Mouse (Mus musculus): Measurements from ENCODE around the gene Akap2. TPM values are rescaled to one million over a fixed set of nuclear protein-coding genes. Genes with fewer than 3 reads are reported as not detected.

The Akap2 gene
- total RNA-seq, 2 experiments from 2014 or later: 53.8 to 60.0 TPM

DNA sequence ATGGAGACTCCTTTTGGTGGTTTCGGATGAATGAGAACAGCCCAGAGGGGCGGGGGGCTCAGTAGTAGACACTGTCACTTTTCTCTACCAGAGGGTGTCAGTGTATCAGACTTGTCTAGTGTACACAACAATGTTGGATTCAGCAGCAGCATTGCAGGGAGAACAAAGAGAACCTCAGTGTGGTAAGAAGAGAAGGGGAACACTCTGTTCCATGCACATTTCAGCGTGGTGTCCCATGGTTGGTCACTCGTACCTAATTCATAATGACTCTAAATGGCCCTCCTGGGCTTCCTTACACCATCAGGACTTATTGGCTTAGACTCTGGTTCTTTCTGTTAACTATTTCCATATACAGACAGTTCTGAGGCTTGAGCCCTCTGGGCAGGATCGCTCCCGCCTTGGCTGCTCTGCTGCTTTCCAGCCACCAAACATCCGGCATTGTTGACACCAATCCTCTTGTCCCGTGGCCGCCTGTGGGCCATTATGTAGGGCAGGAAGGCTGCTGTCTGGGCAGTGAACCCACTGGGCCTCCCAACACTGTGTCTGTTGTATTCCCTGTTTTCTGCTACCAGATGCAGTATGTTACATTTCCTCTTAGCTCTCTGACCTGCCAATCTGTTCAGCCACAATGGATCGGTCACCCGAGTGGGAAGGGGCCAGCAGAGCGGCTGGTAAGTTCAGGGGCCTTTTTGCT is 19.4 kb upstream of the Akap2 start:
- DNase-seq (ENCODE audit: low spot score in 2 of 2): no peak

DNA sequence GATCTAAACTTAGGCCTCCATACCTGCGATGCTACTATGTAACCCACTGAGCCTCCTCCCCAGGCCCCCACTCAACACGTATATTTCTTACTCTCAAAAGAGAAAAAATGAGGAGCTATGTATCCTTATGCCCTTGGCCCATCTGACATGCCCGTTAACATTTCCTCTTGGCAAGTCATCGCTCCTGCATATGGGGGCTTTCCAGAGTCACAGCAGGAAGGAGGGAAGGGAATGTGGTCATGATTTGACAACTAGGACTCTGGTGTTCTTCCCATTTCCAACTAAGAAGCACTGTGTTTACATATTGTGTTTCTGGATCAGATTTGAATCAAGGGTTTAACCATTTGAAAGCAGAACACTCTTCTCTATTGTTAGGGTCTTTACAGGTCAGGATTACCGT is 15.9 kb upstream of the Akap2 start:
- no peak for DNase-seq (ENCODE audit: low spot score in 2 of 2)

DNA sequence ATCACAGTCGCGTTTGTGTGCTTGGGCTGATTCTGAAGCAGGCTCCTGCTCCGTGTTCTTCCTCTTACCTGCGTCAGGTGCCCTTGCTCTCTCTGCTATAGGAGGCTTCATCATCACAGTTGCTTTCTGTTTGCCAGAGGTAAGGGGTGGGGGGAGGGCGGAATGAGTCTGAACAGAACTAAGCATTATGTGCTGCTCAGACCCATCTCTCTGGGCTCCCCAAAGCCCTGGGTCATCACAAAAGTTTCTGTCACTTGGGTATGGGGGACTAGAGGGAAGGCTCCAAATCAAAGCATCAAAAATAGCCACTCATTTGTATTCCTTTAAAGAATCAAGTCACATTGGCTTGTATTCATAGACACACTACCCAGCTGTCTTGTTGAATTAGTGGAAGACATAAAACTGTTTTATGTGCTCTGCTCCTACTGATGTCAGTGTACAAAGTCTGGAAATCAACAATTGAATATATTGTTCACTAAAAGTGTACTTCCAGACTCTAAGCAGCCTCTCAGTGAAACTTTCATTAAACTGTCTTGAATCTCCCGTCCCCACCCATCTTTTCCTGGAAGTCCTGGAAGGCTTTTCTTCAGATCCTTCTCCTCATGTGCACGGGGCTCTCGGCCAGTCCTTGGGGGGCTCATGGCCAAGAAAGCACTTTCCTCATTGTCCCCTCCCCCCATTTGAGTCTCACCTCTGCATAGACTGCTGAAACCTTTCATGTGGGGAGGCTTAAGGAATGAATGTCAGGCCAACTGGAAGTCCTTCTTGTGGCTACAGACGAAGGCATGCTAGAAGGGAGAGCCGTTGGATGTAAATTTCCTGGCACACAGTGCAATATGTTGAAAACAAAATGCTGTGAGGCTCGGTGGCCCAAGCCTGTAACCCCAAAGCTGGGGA is 13.6 kb upstream of the Akap2 start:
- no peak for DNase-seq (ENCODE audit: low spot score in 2 of 2)

DNA sequence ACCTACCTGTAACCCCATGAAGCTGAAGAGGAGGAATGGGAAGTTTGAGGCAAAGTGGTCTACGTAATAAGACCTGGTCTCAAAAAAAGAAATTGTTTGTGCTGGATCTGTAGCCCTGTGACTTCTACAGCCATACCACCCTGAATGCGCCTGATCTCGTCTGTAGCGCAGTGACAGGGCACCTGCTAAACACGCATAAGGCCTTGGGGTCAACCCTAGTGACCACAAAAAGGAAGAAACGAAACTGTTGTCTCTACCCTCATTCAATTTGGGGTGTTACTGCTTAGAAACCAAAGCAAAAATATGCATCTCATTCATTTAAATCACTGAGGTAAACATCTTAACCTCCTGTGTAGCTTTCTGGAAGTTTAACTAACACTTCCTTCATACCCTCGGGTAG is 12.9 kb upstream of the Akap2 start:
- DNase-seq (ENCODE audit: low spot score in 2 of 2): no peak

DNA sequence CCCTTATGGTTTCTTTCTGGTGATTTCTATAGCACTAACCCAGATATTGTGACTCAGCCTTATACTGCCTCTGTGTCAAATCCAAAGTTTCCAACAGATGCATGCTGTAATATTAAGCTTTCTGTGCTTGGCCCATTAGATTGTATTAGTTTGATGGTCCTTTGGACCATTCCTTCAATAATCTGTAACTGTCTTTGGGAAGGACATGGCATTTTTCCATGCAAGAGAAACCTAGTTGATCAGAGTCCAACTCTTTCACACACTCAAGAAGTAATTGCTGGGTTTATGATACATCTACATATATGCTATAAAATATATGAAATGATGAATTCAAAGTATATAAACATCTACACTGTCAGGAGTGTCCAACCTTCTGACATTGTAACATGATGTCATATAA is 1.6 kb upstream of the Akap2 start:
- DNase-seq (ENCODE audit: low spot score in 2 of 2): no peak

DNA sequence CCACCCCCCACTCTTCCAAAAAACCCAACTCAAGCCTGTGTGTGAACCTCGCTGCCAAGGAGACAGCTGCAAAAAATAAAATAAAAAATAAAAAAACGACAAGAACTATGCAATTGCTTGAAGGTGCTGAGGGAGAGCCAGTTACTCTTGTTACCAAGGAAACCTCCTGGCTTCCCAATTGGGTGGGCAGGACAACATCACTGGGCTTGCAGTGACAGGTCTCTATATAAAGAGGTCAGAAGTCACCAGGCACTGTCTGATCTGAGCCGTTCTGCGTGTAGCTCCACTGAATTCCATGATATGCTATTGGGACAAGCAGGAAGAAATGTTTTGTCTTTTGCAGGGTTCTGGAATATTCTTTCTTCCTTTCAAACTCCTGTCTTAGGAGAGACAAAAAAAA is 722 bp upstream of the Akap2 start:
- DNase-seq (ENCODE audit: low spot score in 2 of 2): no peak

DNA sequence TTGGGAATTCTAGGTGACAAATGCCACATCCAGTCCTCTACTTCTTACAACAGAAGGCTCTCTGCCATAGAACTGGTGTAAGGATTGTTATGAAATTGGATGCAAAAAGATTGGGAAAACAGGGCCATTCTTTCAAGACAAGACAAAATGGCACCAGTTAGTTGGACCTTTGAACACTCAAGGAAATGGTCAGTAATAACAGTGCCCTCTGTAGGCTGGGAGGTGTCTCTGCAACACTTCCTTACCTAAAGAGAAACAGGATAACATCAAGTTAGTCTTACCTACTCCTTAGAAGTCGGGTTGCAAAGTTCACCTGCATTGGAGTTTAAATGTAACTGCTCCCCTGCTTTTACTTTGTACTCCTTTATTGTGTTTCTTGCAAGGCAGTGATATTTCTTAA is 1.9 kb downstream of the Akap2 start:
- DNase-seq (ENCODE audit: low spot score in 2 of 2): no peak

DNA sequence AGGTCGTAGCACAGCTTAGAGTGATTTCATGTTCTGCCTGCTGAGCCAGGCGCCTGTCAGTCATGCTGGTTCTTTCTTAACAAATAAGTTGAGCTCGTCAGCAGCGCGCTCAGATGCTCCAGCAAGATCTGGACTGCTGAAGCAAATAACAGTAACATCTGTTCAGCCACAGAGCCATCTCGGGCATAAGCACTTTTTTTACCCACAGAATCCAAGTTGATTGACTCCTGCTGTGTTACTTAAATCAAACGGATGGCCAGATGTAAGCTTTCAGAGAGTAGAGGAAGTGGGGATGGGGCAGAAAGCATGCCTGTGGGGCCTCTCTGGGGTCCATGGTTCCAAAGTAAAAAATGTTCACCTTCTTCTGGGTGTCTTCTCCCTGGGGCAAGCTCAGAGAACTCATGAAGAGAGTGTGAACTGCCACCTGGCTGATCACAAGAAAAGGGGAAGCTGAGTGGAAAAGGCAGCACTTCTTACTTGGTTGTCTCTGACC is 3.5 kb downstream of the Akap2 start:
- no peak for DNase-seq (ENCODE audit: low spot score in 2 of 2)

DNA sequence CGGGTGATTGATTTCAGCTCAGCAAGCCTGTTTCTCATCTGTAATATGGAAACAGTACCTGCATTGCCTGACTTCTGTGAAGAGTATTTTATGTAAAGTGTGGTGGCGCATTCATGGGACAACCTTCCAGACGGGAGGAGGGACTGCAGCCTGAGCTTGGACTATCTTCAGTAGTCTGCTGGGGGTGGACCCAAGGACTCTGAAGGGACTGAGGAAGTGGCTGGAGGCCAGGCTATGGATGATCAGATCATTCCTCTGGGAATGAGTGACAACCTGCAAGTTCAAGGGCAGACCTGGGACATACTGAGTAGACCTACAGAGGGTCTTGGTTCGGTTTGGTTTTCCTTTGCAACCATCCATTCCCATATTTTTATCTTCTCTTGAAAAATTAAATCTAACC is 4.8 kb downstream of the Akap2 start:
- no peak for DNase-seq (ENCODE audit: low spot score in 2 of 2)

DNA sequence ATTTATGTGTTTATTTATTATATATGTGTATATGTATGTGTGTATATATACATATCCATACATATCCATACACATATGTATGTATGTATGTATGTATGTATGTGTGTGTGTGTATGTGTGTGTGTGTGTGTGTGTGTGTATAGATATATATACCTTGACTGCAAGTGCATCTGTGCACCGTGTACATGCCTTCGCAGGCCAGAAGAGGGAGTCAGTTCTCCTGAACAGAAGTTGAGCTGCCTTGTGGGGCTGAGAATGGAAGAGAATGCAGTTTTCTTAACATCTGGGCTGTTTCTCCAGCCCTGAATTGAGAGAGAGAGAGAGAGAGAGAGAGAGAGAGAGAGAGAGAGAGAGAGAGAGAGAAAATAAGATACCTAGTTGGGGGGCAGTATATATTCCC is 6.2 kb downstream of the Akap2 start:
- no peak for DNase-seq (ENCODE audit: low spot score in 2 of 2)

DNA sequence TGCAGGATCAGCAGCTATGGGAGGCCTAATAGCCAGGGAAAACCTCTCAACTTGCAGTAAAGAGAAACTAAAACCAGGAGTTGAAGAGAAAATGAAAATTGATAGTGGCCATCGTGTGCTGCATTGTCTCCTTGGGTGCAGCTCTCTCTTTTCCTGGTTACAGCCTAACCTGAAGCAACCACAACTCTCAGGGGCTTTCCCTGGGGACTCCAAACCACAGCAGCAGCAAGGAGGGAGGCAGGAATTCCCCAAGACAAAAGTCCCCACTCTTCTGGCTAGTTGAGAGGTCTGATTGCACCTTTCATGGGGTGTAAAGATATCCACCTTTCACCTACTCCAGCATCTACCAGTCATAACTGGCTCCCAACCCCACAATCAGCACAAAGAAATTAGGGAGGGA is 8.1 kb downstream of the Akap2 start:
- no peak for DNase-seq (ENCODE audit: low spot score in 2 of 2)

DNA sequence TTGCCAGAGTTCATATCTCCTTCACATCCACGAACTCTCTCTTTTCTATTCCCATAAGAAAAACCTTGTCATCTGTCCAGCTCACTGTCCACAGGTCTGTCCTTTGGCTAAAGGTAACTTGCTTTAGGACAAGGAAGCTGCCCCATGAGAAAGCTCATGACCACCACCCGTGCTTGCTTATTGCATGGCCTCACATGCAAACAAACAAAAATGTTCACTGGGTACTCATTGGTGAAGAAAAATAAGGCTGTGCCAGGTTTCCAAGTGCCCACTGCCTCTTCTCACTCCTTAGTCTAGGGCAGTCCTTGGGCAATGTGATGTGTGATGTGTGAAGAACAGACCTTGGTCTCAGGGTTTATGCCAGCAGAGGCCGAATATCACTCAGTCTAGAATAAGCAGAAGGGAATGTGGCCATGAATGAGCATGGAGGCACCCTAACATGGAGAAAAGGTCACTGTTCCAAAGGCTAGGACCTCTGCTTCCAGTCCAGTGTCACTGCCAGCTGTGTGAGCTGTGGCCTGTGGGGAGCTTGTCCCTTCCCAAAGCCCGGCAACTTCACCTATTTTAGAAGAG is 11.2 kb downstream of the Akap2 start:
- no peak for DNase-seq (ENCODE audit: low spot score in 2 of 2)

DNA sequence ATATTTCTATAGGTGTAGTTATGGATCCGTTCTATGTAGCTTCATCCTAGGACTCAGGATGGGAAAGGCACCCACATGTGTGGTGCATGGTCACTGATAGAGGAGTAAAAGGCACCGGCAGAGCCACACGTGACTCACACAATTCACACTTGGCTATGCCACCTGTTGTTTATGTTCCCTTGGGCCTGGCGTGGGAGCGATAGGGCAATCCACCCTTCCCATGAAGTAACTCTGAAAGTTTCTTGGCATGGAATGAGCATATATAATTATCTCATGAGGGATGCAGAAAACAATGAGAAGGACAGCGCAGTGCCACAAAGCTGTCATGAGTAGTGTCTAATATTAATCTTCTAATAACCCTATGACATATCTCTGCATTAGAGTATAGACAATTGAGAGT is 12.6 kb downstream of the Akap2 start:
- no peak for DNase-seq (ENCODE audit: low spot score in 2 of 2)

DNA sequence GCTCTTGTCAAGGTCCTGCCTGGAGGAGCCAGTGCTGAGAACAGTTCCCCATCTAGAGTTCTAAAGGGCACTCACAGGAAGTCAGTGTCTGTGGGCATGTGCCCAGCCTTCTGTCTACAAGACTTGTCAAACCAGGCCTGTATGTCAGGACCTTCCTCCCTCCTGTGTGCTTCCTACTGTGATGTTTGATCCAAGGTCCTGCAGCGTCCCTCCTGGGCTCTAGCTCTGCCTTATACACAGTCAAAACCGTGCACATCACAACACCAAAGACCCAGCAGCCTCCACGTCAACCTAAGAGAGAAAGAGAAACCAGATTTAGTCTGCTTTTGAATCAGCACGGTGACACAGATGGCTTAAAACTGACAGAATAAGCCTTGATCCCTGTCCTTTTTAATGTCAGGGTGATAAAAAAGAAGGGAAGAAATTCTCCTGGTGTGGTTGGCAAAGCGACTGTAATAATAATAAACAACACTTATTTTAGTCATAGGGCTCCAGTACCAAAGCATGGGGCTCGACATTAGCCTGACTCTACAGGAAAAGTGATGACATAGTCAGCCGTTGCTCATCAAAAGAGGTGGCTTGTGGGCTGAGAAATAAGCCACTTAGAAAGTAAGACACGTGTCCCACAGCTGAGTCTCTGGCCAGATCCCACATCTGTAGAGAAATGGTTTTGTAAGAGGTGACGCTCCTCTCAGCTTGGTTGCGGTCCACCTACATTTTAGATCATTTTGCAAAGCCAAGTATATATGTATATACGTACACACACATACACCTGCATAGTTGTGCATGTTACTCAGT is 13.5 kb downstream of the Akap2 start:
- no peak for DNase-seq (ENCODE audit: low spot score in 2 of 2)

DNA sequence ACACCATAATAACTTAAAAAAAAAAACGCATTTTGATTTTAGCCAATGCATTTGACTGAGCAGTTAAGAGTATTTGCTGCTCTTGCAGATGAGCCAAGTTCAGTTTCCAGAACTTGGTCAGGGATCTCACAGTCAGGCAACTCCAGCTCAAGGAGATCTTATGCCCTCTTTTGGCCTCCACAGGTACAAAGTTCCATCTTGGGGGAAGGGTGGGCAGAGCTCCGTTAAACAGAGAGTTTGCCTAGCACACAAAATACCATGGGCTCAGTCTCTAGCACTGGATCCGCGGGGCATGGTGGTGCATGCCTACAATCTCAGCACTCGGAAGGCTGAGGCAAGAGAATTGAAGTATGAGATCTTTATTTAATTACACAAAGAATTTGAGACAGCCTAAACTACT is 14.9 kb downstream of the Akap2 start:
- no peak for DNase-seq (ENCODE audit: low spot score in 2 of 2)

DNA sequence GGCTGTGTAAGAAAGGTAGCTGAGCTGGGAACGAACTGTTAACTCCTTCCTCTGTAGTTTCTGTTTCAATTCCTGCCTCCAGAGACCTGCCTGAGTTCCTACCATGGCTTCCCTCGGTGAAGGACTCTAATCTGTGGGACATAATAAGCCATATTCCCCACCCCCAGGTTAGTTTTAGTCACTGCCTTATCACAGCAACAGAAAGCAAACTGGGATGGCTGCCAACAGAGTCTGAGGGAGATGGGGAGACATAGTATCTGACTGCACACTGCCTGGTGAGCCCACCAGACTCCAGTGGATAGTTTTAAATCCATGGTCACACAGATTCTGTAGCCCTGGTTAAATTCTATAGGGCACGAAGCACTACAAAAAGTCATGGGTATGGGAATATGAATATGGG is 16.0 kb downstream of the Akap2 start:
- DNase-seq (ENCODE audit: low spot score in 2 of 2): no peak

DNA sequence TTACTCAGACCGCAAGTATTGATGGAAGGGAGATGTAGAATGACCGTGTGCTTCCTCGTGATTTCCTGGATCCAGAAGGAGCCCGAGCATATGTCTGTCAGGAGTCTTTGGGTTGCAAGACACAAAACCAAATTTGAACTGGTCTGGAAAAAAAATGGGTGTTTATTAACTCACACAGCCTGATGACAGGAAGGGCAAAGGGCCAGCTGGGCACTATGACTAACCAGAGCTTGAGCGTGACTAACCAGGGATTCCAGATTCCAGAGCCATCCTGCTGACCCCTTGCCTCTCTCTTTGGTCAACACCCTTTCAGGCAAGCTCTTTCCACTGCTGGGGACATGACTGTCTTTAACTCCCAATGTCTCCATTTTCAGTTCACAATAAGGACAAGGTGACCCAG is 18.0 kb downstream of the Akap2 start:
- peak in 1 of 2 experiments; percentile 41 for DNase-seq (ENCODE audit: low spot score in 2 of 2)

DNA sequence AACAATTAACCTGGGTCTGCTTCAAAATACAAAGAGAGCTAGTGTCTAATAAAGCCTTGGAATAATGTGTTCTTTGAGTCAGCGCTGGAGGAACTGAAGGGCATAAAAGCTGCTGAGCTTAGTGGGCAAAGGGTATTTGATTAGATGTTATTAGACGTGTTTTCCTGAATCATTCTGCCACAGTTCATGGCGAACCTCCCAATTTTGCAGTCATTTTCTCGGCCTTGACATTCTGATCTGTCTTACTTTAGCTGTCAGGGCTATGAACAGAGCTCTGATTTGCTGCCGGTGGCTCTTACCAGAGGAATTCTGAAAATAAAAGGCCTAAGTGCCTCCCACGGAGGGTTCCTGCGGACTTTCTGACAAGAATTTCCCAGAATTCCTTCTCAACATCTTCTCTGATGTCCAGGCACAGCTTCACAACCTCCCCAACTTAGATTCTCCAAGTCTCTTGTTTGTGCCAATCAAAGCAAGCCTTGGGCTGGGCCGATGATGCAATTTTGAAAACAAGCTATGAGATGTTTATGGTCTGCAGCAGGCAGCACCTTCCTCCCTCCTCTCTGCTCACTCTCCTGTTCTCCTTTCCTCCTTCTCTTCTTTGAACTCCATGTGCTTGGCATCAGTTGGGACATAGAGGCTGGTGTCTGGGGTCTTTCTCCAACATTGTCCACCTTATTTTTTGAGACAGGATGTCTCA is 21.5 kb downstream of the Akap2 start:
- DNase-seq (ENCODE audit: low spot score in 2 of 2): no peak

DNA sequence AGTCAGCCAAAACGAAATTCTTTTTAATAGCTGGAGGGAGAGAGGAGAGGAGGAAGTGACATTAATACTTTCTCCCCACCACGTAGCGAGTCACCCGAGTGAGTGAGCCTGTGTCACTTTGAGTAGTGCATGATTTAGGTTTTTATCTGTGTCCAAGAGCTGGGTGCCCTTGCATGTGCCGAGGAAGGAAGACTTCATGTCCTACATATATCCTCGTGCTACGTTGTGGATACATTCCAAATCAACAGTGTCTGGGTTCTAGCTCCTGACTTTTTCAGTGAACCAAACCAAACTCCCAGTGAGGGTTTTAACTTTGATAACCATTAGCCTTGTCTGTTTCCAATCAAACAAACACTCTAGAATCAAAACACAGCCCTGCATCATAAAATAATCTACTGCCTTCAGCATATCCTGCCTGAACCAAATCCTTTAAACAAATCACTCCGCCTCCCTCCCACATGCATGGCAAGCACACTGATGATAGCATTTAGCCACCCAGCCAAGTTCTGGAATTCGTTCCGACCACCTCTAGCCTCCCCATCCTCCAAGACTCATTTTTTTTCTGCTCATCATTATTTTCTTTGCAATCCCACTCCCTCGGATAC is 26.0 kb downstream of the Akap2 start:
- DNase-seq (ENCODE audit: low spot score in 2 of 2): no peak

DNA sequence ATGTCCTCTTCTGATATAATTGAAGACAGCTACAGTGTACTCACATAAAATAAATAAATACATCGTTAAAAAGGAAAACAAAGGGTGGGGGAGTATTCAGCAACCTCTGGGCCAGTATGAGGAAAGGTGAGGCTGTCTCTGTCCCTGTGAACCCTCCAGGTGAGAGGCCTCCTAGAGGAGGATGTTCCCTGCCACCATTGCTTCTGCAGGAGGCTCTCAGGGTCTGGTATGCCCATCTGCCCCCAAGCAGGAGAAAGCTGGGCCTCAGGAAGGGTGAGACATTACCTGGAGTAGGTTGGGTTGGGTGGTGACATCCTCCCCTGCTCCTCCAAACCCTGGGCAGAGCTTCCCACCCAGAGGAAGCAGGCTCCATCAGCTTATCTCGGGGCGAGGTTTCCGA is 33.2 kb downstream of the Akap2 start:
- no peak for DNase-seq (ENCODE audit: low spot score in 2 of 2)

All from gastrocnemius, postnatal 4 days (tissue).